Mouse (Mus musculus) hindbrain, embryonic 14.5 days (tissue): ENCODE data around the gene Rbms3. TPM values are rescaled to one million over a fixed set of nuclear protein-coding genes. Genes with fewer than 3 reads are reported as not detected.

ENCODE experiments used
- ATAC-seq: fragments of 200-750 bp; cut with Nextera tagmentation; 2 replicates; pipeline ENCODE4 v1.8.0; 2017; ENCODE audit warnings: moderate number of reproducible peaks, mild to moderate bottlenecking, moderate TSS enrichment, moderate library complexity; ENCODE audit not compliant: low FRiP score
- DNase-seq: peaks from one replicate; pipeline ENCODE4 v3.0.0-alpha.2; 2015; ENCODE audit warnings: low spot score
- H3K27ac ChIP-seq: fragments of 300-500 bp; sonication (generic); 2 replicates; pipeline ENCODE4 v1.5.1; 2014; ENCODE audit warnings: mild to moderate bottlenecking, moderate library complexity
- H3K27me3 ChIP-seq: fragments of 300-500 bp; sonication (generic); 2 replicates; pipeline ENCODE4 v1.6.1; 2014; ENCODE audit warnings: mild to moderate bottlenecking, low read length, mixed read lengths; ENCODE audit not compliant: control insufficient read depth, insufficient read depth
- H3K36me3 ChIP-seq: fragments of 300-500 bp; sonication (generic); replicated peaks from 2 replicates; pipeline ENCODE4 v1.6.1; 2014; ENCODE audit not compliant: control insufficient read depth, insufficient read depth
- H3K4me1 ChIP-seq: fragments of 300-500 bp; sonication (generic); replicated peaks from 2 replicates; pipeline ENCODE4 v1.6.1; 2014; ENCODE audit warnings: antibody characterized with exemption, low read length, mixed read lengths; ENCODE audit not compliant: control insufficient read depth, insufficient read depth
- H3K4me2 ChIP-seq: fragments of 300-500 bp; sonication (generic); replicated peaks from 2 replicates; pipeline ENCODE4 v1.6.1; 2014; ENCODE audit warnings: mild to moderate bottlenecking, moderate library complexity
- H3K4me3 ChIP-seq: fragments of 300-500 bp; sonication (generic); replicated peaks from 2 replicates; pipeline ENCODE4 v1.5.1; 2014; ENCODE audit warnings: mild to moderate bottlenecking, low read length
- H3K9ac ChIP-seq: fragments of 300-500 bp; sonication (generic); 2 replicates; pipeline ENCODE4 v1.6.1; 2014
- H3K9me3 ChIP-seq: fragments of 300-500 bp; sonication (generic); 2 replicates; pipeline ENCODE4 v1.6.1; 2016; ENCODE audit warnings: low read length; ENCODE audit not compliant: control insufficient read depth
- WGBS: fragments of 180-500 bp; shearing (Covaris S2); extraction: QIAGEN DNeasy Blood & Tissue Kit; methylation state at CpG from one replicate; pipeline ENCODE4 v1.1.7; 2014; 5-methylcytosine and 5-hydroxymethylcytosine counted together
- polyA plus RNA-seq: library from polyadenylated mRNA; unstranded; fragments of >200 nt; fragmentation: Nextera tagmentation; extraction: Ambion mirVana; gene quantifications from 2 replicates; pipeline ENCODE4 v1.2.1, GENCODE M21; 2014

Gene Rbms3
- polyA plus RNA-seq, 1 experiment from 2014 or later = 83.7 TPM

DNA sequence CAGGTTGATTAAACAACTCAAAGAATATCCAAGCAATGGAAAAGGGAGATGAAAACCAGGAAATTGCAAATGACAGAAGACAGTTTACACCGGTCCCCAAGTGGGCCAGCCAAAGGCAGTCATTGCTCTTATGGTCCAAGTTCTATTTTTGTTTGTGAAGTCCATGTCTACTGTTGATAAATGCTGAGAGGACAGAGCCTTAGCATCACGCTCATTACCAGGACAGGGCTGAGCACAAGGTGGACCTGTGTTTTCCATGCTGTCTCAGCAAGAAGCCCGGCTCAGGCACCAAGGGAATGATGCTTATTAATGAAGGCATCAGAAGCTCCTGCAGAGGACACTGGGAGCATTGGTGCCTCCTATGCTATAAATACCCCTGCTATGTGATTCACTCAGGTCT is 618.9 kb downstream of the Rbms3 start:
- H3K9ac ChIP-seq = no peak overlapping the region
- no peak for ATAC-seq
- 89% methylated on average over 3 of the region's 3 CpGs for WGBS

DNA sequence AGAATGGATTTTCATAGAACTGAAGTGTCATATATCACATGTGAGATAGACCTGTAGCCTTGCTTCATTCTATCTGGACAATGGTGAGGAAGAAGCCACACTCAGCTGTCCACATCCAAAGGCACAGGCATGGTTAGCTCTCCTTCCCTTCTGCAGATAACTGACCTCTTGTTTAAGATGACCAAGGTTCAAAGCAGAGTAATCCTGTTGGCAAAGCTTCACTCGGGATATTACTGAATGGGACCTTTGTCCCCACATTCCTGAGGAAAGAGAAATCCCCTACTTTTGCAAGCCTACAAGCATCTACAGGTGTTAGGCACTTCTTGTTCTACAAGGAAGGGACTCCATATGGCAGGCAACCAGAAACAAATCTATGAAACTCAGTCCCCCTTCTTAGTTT is 621.5 kb downstream of the Rbms3 start:
- no peak overlapping the region for H3K4me3 ChIP-seq
- H3K27ac ChIP-seq = no peak overlapping the region
- H3K4me2 ChIP-seq = no peak overlapping the region
- ATAC-seq (no peak), DNase-seq (no peak)
- H3K27me3 ChIP-seq = no peaks in the 10 kb centered on the region
- no peaks in the 10 kb centered on the region for H3K9me3 ChIP-seq
- no peak overlapping the region for H3K9ac ChIP-seq
- H3K36me3 ChIP-seq = no peaks in the 10 kb centered on the region
- 72% methylated on average over 1 of the region's 1 CpGs for WGBS
- H3K4me1 ChIP-seq = no peaks in the 10 kb centered on the region

More for the DNA sequence above, 618.9 kb downstream of the Rbms3 start:
- Histone ChIP-seq H3K27me3 (no peaks in the 10 kb centered on the region), H3K36me3 (no peaks in the 10 kb centered on the region), H3K27ac (no peak overlapping the region), H3K4me2 (no peak overlapping the region), H3K4me1 (no peaks in the 10 kb centered on the region), H3K9me3 (no peaks in the 10 kb centered on the region), H3K4me3 (no peak overlapping the region)
- DNase-seq = no peak

GRCm38 (mm10) chr9:117002083-117002482 is 627.6 kb downstream of the Rbms3 start:
- Histone ChIP-seq H3K9ac (no peak overlapping the region), H3K4me2 (no peak overlapping the region), H3K4me1 (no peaks in the 10 kb centered on the region), H3K4me3 (no peak overlapping the region), H3K27me3 (no peaks in the 10 kb centered on the region), H3K9me3 (no peaks in the 10 kb centered on the region), H3K36me3 (no peaks in the 10 kb centered on the region), H3K27ac (no peak overlapping the region)
- ATAC-seq (no peak), DNase-seq (no peak)
- WGBS = 89% methylated on average over 2 of the region's 2 CpGs

DNA sequence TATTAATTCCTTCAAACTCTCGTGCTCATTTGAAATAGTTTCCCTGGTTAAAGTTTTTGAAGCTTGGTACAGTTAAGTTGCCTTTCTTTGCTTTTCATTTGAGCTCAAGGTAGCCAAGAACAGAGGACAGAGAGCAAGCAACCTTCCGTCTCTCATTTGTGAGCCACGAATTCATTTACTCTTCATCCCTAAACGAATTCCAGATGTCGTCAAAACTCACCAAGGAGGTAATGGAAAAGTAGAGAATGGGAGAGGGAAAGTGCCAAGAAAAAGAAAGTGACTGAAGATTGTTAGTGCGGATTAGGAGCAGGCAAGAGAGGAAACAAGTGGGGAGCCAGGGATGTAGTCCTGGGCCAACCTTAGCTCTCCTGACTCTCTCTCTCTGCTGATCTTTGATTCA is 630.5 kb downstream of the Rbms3 start:
- H3K27me3 ChIP-seq = no peaks in the 10 kb centered on the region
- ATAC-seq = no peak
- DNase-seq = no peak
- no peaks in the 10 kb centered on the region for H3K4me1 ChIP-seq
- H3K36me3 ChIP-seq = no peaks in the 10 kb centered on the region
- H3K9me3 ChIP-seq = no peaks in the 10 kb centered on the region
- H3K9ac ChIP-seq = no peak overlapping the region
- 84% methylated on average over 6 of the region's 6 CpGs for WGBS
- H3K4me3 ChIP-seq = no peak overlapping the region
- no peak overlapping the region for H3K27ac ChIP-seq
- no peak overlapping the region for H3K4me2 ChIP-seq

DNA sequence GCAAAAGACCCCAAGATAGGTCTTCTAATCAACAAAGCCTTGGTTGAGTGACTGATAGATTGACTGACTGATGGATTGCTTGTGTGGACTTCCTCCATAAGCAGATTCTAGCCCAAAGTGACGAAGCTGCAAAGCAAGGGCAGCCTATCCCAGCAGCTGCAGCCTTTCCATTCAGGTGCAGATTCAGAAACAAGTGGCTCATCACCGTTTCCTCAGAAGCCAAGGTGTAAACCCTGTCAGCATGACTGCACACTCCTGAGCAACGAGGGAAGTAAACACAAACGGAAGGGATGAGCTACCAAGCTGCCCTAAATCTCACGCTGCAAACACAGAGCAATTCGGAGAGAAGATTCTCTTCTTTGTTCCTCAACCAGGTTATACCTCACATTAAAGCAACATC is 639.4 kb downstream of the Rbms3 start:
- ATAC-seq (no peak), DNase-seq (no peak)
- Histone ChIP-seq H3K4me2 (no peak overlapping the region), H3K4me1 (no peaks in the 10 kb centered on the region), H3K4me3 (no peak overlapping the region), H3K36me3 (no peaks in the 10 kb centered on the region), H3K27ac (no peak overlapping the region), H3K27me3 (no peaks in the 10 kb centered on the region), H3K9me3 (0 out of 2 replicates have a peak, but pooled peaks cover 6% of the 10 kb centered on the region), H3K9ac (no peak overlapping the region)
- 76% methylated on average over 6 of the region's 6 CpGs for WGBS

GRCm38 (mm10) chr9:116980801-116981200 is 648.9 kb downstream of the Rbms3 start:
- 92% methylated on average over 5 of the region's 5 CpGs for WGBS
- H3K9ac ChIP-seq = no peak overlapping the region
- H3K36me3 ChIP-seq = no peaks in the 10 kb centered on the region
- H3K9me3 ChIP-seq = no peaks in the 10 kb centered on the region
- no peak for ATAC-seq
- H3K4me2 ChIP-seq = no peak overlapping the region
- no peaks in the 10 kb centered on the region for H3K27me3 ChIP-seq
- H3K27ac ChIP-seq = no peak overlapping the region
- no peak overlapping the region for H3K4me3 ChIP-seq
- no peak for DNase-seq
- no peaks in the 10 kb centered on the region for H3K4me1 ChIP-seq

DNA sequence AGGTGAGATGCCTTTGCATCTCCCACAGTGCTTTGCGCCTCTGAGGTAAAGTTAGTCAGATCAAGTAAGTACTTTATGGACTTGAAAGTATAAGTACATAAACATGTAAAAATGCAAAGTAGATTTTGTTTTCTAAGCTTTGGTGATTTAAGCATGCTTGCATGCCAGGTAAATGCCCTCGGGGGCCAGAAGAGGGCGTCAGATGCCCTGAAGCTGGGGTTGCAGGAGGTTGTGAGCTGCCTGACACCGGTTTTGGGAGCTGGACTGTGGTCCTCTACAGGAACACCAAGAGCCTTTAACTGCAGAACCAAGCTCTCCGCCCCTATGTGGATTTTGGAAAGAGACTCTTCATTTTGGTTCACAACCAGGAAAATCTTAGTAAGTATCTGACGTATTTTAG is 652.3 kb downstream of the Rbms3 start:
- H3K36me3 ChIP-seq = no peaks in the 10 kb centered on the region
- H3K4me1 ChIP-seq = no peaks in the 10 kb centered on the region
- H3K4me2 ChIP-seq = no peak overlapping the region
- ATAC-seq = no peak
- H3K4me3 ChIP-seq = no peak overlapping the region
- 87% methylated on average over 6 of the region's 6 CpGs for WGBS
- no peaks in the 10 kb centered on the region for H3K27me3 ChIP-seq
- no peak overlapping the region for H3K9ac ChIP-seq
- no peak overlapping the region for H3K27ac ChIP-seq
- 0 out of 2 replicates have a peak, but pooled peaks cover 3% of the 10 kb centered on the region for H3K9me3 ChIP-seq
- no peak for DNase-seq

DNA sequence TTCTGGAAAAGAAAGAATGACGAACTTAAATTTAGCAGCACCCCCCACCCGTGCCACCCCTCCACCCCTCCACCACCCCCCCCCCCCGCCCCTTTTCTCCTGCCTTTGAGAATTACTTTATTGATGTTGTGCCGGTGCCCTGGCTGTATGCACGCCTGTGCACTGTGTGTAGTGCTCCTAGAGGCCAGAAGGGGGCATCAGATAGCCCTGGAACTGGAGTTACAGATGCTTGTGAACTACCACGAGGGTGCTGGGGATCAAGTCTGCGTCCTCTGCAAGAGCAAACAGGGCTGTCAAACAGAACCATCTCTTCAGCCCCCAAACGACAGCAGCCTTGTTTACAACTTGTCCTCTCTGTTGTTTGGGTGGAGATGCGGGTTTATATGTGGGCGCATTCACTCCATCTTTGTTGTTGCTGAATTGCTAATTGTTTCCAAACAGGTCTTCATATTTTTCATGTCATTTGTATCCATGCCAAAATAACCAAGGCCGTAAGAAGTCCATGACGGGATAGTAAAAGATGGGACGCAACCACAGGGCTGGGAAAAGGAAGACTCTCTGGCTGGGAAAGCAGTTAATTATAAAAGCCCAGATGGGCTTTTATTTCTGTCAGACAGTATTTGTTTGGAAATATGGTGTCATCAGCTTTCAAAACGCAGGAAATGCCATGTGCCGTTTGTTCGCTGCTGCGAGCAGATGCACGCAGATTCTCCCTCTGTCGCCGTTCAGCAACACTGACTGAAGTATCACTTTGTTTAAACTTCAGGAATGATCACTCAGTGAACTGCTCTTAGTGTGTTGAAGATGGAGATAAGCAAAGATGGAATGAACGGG is 652.9 kb downstream of the Rbms3 start:
- no peaks in the 10 kb centered on the region for H3K27me3 ChIP-seq
- no peaks in the 10 kb centered on the region for H3K36me3 ChIP-seq
- H3K4me1 ChIP-seq = no peaks in the 10 kb centered on the region
- no peak overlapping the region for H3K4me3 ChIP-seq
- DNase-seq (no peak), ATAC-seq (no peak)
- 87% methylated on average over 21 of the region's 21 CpGs for WGBS
- no peak overlapping the region for H3K9ac ChIP-seq
- H3K27ac ChIP-seq = no peak overlapping the region
- no peak overlapping the region for H3K4me2 ChIP-seq
- H3K9me3 ChIP-seq = 0 out of 2 replicates have a peak, but pooled peaks cover 3% of the 10 kb centered on the region

DNA sequence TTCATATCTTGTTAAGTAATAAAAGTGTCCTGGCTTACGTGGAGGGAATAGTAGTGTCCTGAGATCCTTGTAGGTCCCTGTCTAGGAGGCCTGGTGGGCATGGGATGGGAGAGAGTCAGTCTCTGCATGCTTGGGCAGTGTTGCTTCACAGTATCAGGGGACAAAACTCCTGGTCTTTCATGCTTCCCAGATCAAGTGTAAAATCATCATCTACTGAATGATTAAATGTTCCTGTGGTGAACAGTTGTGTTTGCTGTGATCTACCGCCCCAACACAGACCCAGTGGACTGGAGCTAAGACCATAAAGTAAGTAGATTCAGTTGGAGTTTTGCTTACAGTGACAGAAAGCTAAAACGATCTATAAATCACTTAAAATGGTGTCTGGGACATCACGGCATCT is 654.4 kb downstream of the Rbms3 start:
- Histone ChIP-seq H3K27me3 (no peaks in the 10 kb centered on the region), H3K36me3 (no peaks in the 10 kb centered on the region), H3K4me1 (no peaks in the 10 kb centered on the region), H3K9me3 (0 out of 2 replicates have a peak, but pooled peaks cover 3% of the 10 kb centered on the region), H3K4me3 (no peak overlapping the region), H3K9ac (no peak overlapping the region), H3K4me2 (no peak overlapping the region), H3K27ac (no peak overlapping the region)
- 89% methylated on average over 4 of the region's 4 CpGs for WGBS
- no peak for DNase-seq
- ATAC-seq = no peak
